Mouse (Mus musculus) granulocyte monocyte progenitor cell, adult 5-6 weeks (primary cell): ENCODE results near the gene Ndp. TPM values are rescaled to one million over a fixed set of nuclear protein-coding genes. Genes with fewer than 3 reads are reported as not detected.
A peak's percentile ranks its signal among the peaks of the same experiment; 100 is the strongest.

Experiments
- ATAC-seq: replicated peaks from 2 replicates; pipeline ENCODE4 v1.8.0; 2016; ENCODE audit warnings: mild to moderate bottlenecking, moderate TSS enrichment, inconsistent platforms; ENCODE audit not compliant: poor library complexity, severe bottlenecking
- total RNA-seq, 2 experiments: library from RNA; stranded (forward) in 1 of 2; stranded (reverse) in 1 of 2; fragments of 200-712, 200-1000 nt in 1 of 2; fragments of >200 nt in 1 of 2; fragmentation: Nextera tagmentation in 1 of 2; gene quantifications; 2 replicates each; pipeline ENCODE4 v1.2.3; 2014 to 2017

Ndp gene
- total RNA-seq (2014; fragmentation: Nextera tagmentation) (not detected in 2 replicates), total RNA-seq (2017) (not detected in 2 replicates)

GRCm38 (mm10) chrX:16911241-16911873 lies at the start of gene Ndp:
TSS of gene Ndp (minus strand) at chrX:16911774.
- no peak for ATAC-seq

DNA sequence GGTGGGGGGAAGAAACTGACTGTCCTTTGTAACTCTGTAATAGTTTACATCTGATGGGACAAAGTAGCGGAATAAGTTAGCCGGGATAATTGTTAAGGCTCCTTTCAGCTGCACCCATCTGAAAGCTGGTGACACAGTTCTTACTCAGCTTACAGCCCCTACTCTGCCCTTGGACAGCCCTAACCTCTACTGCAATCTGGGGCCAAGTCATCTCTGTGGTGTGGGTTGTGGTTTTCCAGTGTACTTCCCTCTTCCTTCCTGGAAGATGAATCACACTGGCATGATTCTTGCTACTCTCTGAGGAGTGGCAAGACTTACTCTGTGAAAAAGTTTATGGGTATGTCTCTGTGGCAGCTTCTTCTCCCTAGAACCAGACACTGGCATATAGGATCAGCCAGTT lies 43.2 kb upstream of the Ndp start:
- ATAC-seq = no peak; the same call in 1 of the 2 replicates

DNA sequence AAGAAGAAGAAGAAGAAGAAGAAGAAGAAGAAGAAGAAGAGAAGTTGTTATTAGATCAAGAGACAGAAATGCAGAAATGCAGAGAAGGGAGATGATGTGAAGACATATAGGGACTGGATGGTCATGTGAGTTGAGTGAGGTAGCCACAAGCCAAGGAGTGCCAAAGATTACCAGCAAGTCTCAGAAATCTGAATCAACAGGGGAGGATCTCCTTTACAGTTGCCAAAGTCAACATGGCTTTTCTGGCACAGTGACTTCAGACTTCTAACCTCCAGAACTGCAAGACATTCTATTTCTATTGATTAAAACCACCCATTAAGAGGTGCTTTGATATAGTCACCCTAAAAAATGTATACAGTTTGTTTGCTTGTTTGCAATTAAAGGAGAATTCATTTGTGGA lies 6.4 kb upstream of the Ndp start:
- ATAC-seq = no peak

DNA sequence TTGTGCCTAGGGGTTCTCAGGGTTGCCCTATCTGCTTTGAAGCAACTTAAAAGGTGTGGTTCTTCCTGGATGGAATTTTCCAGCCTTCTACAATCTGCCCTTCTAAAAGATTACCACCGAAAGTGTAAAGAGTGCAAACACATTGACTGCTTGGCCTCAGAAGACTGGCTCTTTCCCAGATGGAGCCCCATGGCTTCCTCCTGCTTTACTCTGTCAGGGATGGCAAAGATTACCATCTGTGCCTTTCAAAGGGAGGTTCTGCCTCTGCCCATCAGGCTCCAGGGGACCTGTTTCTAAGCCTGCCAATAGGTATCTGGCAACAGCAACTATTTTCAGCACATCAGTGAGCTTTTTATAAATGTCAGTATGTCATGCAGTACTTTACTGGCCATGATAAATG lies 1.5 kb upstream of the Ndp start:
- no peak for ATAC-seq

- no peak for ATAC-seq
These were observed 337 bp upstream of the Ndp start for GRCm38 (mm10) chrX:16911911-16912310.

- ATAC-seq = no peak
These were observed 1.1 kb downstream of the Ndp start for GRCm38 (mm10) chrX:16910211-16911095.

GRCm38 (mm10) chrX:16908652-16909051 lies 2.9 kb downstream of the Ndp start:
- no peak for ATAC-seq

- ATAC-seq = no peak
These were observed 4.0 kb downstream of the Ndp start for GRCm38 (mm10) chrX:16907554-16907953.

GRCm38 (mm10) chrX:16894377-16895175 lies 17.0 kb downstream of the Ndp start:
- peak; percentile 62; the same call in 1 of the 2 replicates for ATAC-seq

GRCm38 (mm10) chrX:16867640-16868314 lies 43.8 kb downstream of the Ndp start:
- no peak for ATAC-seq

DNA sequence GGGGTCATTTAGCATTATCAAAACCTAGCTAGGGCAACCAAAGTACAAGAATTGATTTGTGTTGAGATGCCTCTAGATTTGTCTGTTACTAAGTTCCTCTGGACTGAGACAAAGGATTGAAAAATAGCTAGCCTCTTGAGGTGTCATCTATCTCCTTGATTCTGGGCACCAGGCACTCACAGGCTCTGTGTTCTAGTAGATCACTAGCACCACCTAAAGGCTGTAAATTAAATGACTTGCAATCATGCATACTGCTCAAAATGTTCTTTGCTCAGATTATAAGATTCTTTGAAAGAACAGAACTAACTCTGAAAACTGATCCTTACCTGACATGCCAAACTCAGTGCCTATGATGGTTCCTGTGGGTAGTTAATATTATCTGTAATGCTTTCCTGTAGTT lies 51.3 kb downstream of the Ndp start:
- no peak; the same call in 1 of the 2 replicates for ATAC-seq

DNA sequence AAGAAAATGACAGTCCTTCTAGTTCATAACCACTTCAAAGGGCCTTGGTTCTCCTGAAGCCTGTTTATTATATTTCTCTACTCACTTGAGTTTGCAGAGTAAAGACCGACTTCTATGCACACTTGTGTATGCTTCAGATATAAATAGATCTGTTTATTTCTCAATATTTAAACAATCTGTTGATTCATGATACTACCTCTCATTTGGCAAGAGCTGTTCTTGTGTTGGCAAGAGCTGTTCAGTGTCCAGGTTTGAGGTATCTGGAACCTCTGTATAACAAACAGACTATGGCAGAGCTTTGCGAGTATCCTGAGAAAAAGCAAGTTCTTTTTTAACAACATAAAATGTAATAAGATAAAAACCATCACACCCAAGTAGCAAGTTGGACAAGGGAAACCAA lies 65.5 kb downstream of the Ndp start:
- ATAC-seq = no peak

DNA sequence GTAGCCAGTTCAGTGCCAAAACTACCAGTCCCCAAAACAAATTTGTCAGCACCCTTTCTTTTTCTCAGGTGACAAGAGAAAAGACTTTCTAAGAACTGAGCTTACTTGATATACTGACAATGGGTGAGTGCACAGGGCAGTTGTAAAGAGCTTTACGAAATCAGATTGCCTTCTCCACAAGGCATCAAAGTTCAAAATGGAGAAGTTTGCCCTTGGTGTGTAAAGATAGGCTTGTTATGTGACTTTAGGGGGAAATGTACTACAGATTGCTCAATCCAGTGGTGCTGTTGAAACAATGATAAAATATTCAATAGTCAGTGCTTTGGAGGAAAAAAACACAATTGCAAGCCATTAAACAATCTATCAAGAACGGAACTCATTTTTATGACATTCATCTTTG lies 70.1 kb downstream of the Ndp start:
- no peak; the same call in 1 of the 2 replicates for ATAC-seq

- no peak for ATAC-seq
These were observed 74.3 kb downstream of the Ndp start for GRCm38 (mm10) chrX:16837293-16837692.

GRCm38 (mm10) chrX:16836488-16837082 lies 75.0 kb downstream of the Ndp start:
- no peak for ATAC-seq

Other genes starting within 250 kb of the Ndp start
- not detected in 2 replicates for gene Maob, start 94.4 kb downstream of the Ndp start, total RNA-seq (2014; fragmentation: Nextera tagmentation)
- not detected in 2 replicates for gene Maob, start 94.4 kb downstream of the Ndp start, total RNA-seq (2017)